Mouse (Mus musculus): ENCODE measurements around the gene Cacna2d1. TPM values are rescaled to one million over a fixed set of nuclear protein-coding genes. Genes with fewer than 3 reads are reported as not detected.

The Cacna2d1 gene
- polyA plus RNA-seq, 1 experiment from 2014 or later = 11.3 TPM

DNA sequence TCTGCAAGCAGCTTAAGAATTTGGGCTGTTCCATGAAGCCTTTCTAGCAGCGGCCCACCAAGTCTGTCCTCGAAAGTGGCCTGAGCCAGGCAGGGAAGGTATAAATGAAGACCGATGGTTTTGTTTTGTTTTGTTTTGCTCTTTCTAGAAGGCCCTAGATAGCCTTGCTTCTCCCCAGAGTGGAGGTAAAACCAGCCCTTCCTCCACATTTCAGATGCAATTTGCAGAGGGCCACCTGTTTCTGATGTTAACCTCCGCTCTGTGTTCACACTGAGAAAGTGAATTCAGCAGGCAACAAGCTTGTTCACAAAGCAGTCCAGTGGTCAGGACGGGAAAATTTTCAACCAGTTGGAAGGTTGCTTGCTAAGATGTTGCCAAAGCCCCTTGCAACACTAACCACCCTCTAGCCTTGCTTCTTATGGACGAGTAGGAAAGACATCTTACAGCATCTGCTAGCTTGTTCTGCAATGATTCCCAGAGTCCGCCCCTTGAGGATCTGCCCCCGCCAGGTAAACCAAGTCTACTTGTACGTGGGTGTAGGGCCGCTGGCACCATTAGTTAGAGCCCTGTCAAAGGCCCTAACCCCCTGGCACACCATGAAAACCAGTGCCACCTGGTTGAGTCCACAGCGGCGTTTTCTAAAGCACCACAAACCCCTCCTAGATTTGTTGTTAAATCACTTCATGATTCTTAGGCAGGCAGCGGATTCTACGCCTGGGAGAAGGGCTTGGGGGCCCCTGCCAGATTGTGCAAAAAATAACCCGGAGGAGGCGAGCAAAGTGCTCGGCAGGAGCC lies 713 bp upstream of the Cacna2d1 start:
- Histone ChIP-seq H3K27me3 (ENCODE audit: control insufficient read depth, insufficient read depth, low read length) (peaks cover 3% of the 10 kb centered on the region; the same call in 1 of the 2 replicates), H3K36me3 (replicated peaks; ENCODE audit: control insufficient read depth, insufficient read depth, low read depth, low read length) (no peaks in the 10 kb centered on the region), H3K4me2 (ENCODE audit: low read depth, low read length) (peak overlapping the region; percentile 79), H3K4me3 (ENCODE audit: low read depth, low read length) (peak overlapping the region; percentile 65), H3K9ac (replicated peaks; ENCODE audit: low read length) (peak overlapping the region; percentile 86), H3K27ac (replicated peaks; ENCODE audit: low read depth, low read length) (peak overlapping the region; percentile 79), H3K4me1 (ENCODE audit: control insufficient read depth, insufficient read depth, low read length) (no peaks in the 10 kb centered on the region), H3K9me3 (replicated peaks; ENCODE audit: control insufficient read depth, low read length) (no peaks in the 10 kb centered on the region)
- WGBS = 2% methylated on average over 17 of the region's 17 CpGs
- no peak; the same call in 1 of the 2 replicates for ATAC-seq (replicated peaks; ENCODE audit: insufficient number of reproducible peaks, low FRiP score, low TSS enrichment, low read depth)
- peak; percentile 53 for DNase-seq (ENCODE audit: low spot score)

DNA sequence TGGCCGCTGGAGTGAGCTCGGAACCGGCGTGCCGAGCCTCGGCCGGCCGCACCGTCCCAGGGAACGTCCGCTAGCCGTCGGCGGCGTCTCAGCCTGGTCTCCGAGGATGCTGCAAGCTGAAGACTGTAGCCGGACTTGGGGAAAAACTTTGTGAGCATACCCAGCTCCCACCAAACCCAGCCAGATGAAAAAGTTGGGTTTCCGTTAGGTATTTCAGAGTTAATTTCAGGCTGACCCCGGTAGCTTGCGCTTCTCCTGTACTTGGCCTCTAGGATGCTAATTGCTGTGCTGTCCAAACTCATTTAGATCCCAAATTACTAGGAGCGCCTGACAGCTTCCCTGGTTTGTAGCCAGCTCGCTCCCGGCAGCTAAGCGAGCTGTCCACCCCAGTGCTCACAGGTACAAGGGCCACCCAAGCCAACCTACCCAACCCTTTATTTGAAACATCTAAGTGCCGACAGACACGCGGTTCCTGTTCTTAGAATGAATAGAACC lies 790 bp downstream of the Cacna2d1 start:
- ATAC-seq (replicated peaks; ENCODE audit: insufficient number of reproducible peaks, low FRiP score, low TSS enrichment, low read depth) = peak; percentile 79; the same call in 1 of the 2 replicates

GRCm38 (mm10) chr5:15935831-15936710 lies 1.6 kb downstream of the Cacna2d1 start:
- H3K27me3 ChIP-seq (ENCODE audit: control insufficient read depth, insufficient read depth, low read length) = peaks cover 3% of the 10 kb centered on the region; the same call in 1 of the 2 replicates
- DNase-seq (ENCODE audit: low spot score) = peak; percentile 23

More for the DNA sequence above, 790 bp downstream of the Cacna2d1 start:
- peak overlapping the region; percentile 86 for H3K9ac ChIP-seq (replicated peaks; ENCODE audit: low read length)
- H3K27me3 ChIP-seq (ENCODE audit: control insufficient read depth, insufficient read depth, low read length) = peaks cover 3% of the 10 kb centered on the region; the same call in 1 of the 2 replicates
- no peaks in the 10 kb centered on the region for H3K9me3 ChIP-seq (replicated peaks; ENCODE audit: control insufficient read depth, low read length)
- peak; percentile 65 for DNase-seq (ENCODE audit: low spot score)
- H3K4me2 ChIP-seq (ENCODE audit: low read depth, low read length) = peak overlapping the region; percentile 79
- peak overlapping the region; percentile 79 for H3K27ac ChIP-seq (replicated peaks; ENCODE audit: low read depth, low read length)
- peak overlapping the region; percentile 65 for H3K4me3 ChIP-seq (ENCODE audit: low read depth, low read length)
- H3K4me1 ChIP-seq (ENCODE audit: control insufficient read depth, insufficient read depth, low read length) = no peaks in the 10 kb centered on the region
- under 1% methylated on average over 27 of the region's 27 CpGs for WGBS
- no peaks in the 10 kb centered on the region for H3K36me3 ChIP-seq (replicated peaks; ENCODE audit: control insufficient read depth, insufficient read depth, low read depth, low read length)

GRCm38 (mm10) chr5:15941191-15941725 lies 6.8 kb downstream of the Cacna2d1 start:
- ATAC-seq (replicated peaks; ENCODE audit: insufficient number of reproducible peaks, low FRiP score, low TSS enrichment, low read depth) (no peak), DNase-seq (ENCODE audit: low spot score) (no peak)
- H3K9me3 ChIP-seq (replicated peaks; ENCODE audit: control insufficient read depth, low read length) = no peaks in the 10 kb centered on the region; the same call in 1 of the 2 replicates
- no peak overlapping the region for H3K27ac ChIP-seq (replicated peaks; ENCODE audit: low read depth, low read length)
- H3K36me3 ChIP-seq (replicated peaks; ENCODE audit: control insufficient read depth, insufficient read depth, low read depth, low read length) = no peaks in the 10 kb centered on the region
- H3K27me3 ChIP-seq (ENCODE audit: control insufficient read depth, insufficient read depth, low read length) = no peaks in the 10 kb centered on the region
- H3K9ac ChIP-seq (replicated peaks; ENCODE audit: low read length) = no peak overlapping the region
- 57% methylated on average over 6 of the region's 6 CpGs for WGBS
- H3K4me2 ChIP-seq (ENCODE audit: low read depth, low read length) = no peak overlapping the region
- H3K4me1 ChIP-seq (ENCODE audit: control insufficient read depth, insufficient read depth, low read length) = no peaks in the 10 kb centered on the region
- no peak overlapping the region for H3K4me3 ChIP-seq (ENCODE audit: low read depth, low read length)

More at GRCm38 (mm10) chr5:15935831-15936710, 1.6 kb downstream of the Cacna2d1 start:
- Histone ChIP-seq H3K9ac (replicated peaks; ENCODE audit: low read length) (0 out of 2 replicates have a peak overlapping the region, but pooled peaks have one; percentile 35), H3K9me3 (replicated peaks; ENCODE audit: control insufficient read depth, low read length) (no peaks in the 10 kb centered on the region), H3K4me3 (ENCODE audit: low read depth, low read length) (peak overlapping the region; percentile 65), H3K36me3 (replicated peaks; ENCODE audit: control insufficient read depth, insufficient read depth, low read depth, low read length) (no peaks in the 10 kb centered on the region), H3K4me2 (ENCODE audit: low read depth, low read length) (peak overlapping the region; percentile 79; the same call in 1 of the 2 replicates), H3K27ac (replicated peaks; ENCODE audit: low read depth, low read length) (no peak overlapping the region), H3K4me1 (ENCODE audit: control insufficient read depth, insufficient read depth, low read length) (no peaks in the 10 kb centered on the region)
- 25% methylated on average over 14 of the region's 14 CpGs for WGBS
- no peak for ATAC-seq (replicated peaks; ENCODE audit: insufficient number of reproducible peaks, low FRiP score, low TSS enrichment, low read depth)

GRCm38 (mm10) chr5:15942051-15942450 lies 7.6 kb downstream of the Cacna2d1 start:
- H3K27me3 ChIP-seq (ENCODE audit: control insufficient read depth, insufficient read depth, low read length) = no peaks in the 10 kb centered on the region
- no peaks in the 10 kb centered on the region for H3K4me1 ChIP-seq (ENCODE audit: control insufficient read depth, insufficient read depth, low read length)
- no peaks in the 10 kb centered on the region; the same call in 1 of the 2 replicates for H3K9me3 ChIP-seq (replicated peaks; ENCODE audit: control insufficient read depth, low read length)
- no peak overlapping the region for H3K27ac ChIP-seq (replicated peaks; ENCODE audit: low read depth, low read length)
- WGBS = 68% methylated on average over 4 of the region's 4 CpGs
- H3K36me3 ChIP-seq (replicated peaks; ENCODE audit: control insufficient read depth, insufficient read depth, low read depth, low read length) = no peaks in the 10 kb centered on the region
- H3K9ac ChIP-seq (replicated peaks; ENCODE audit: low read length) = no peak overlapping the region
- H3K4me3 ChIP-seq (ENCODE audit: low read depth, low read length) = no peak overlapping the region
- H3K4me2 ChIP-seq (ENCODE audit: low read depth, low read length) = no peak overlapping the region
- DNase-seq (ENCODE audit: low spot score) (no peak), ATAC-seq (replicated peaks; ENCODE audit: insufficient number of reproducible peaks, low FRiP score, low TSS enrichment, low read depth) (no peak)

DNA sequence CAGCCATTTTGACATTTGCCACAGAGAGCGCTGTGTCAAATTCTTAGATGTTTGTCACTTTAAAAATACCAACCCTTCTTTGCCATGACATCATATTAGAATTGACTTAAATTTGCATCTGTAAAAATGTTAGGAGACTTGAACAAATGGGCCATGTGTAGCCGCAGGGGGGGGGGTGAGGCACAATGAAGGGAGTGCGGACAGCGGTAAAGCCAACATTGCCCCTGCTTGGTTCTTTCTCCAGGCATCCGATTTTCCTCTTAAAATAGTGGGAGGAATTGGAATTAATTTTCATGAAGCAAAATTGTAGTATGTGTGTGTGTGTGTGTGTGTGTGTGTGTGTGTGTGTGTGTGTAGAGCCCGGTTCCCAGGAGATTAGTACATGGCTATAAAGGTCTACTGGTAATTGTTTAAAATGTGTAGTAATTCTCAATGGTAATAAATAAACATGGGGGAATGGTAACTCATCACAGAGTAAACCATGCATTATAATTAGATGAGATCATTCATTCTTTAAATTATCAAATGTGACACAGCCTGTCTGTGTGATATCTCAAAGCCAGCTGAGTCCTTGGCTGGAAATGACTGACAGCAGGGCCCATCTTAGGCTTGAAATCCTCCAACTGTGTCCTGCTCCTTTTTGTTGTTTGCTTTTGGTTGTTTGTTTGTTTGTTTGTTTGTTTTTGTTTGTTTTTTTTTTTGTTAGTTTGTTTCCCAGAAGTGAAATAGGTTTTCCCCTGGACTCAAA lies 14.0 kb downstream of the Cacna2d1 start:
- Histone ChIP-seq H3K27me3 (ENCODE audit: control insufficient read depth, insufficient read depth, low read length) (no peaks in the 10 kb centered on the region), H3K4me3 (ENCODE audit: low read depth, low read length) (no peak overlapping the region), H3K4me2 (ENCODE audit: low read depth, low read length) (no peak overlapping the region), H3K4me1 (ENCODE audit: control insufficient read depth, insufficient read depth, low read length) (no peaks in the 10 kb centered on the region), H3K9ac (replicated peaks; ENCODE audit: low read length) (no peak overlapping the region), H3K9me3 (replicated peaks; ENCODE audit: control insufficient read depth, low read length) (no peaks in the 10 kb centered on the region; the same call in 1 of the 2 replicates), H3K27ac (replicated peaks; ENCODE audit: low read depth, low read length) (no peak overlapping the region), H3K36me3 (replicated peaks; ENCODE audit: control insufficient read depth, insufficient read depth, low read depth, low read length) (no peaks in the 10 kb centered on the region)
- DNase-seq (ENCODE audit: low spot score) (no peak), ATAC-seq (replicated peaks; ENCODE audit: insufficient number of reproducible peaks, low FRiP score, low TSS enrichment, low read depth) (no peak)
- WGBS = 97% methylated on average over 6 of the region's 6 CpGs

DNA sequence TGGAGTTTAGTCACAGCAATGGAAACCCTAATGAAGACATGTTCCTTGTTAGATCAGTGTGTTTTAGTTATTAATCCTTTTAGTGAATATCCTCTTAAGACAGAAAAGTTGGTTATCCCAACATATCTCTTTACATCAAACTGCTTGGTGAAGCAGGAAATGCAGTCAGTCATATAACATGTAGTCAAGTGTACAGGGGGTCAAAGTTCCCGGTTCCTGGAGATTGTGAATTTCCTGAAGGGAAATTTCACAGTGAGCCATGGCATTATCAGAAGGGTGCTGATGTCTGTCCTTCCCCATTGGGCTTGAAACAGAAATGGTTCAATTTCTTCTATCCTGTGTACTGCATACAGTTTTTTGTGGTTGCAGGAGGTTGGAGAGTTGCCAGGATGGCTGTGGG lies 25.3 kb downstream of the Cacna2d1 start:
- Histone ChIP-seq H3K4me1 (ENCODE audit: control insufficient read depth, insufficient read depth, low read length) (no peaks in the 10 kb centered on the region), H3K4me3 (ENCODE audit: low read depth, low read length) (no peak overlapping the region), H3K36me3 (replicated peaks; ENCODE audit: control insufficient read depth, insufficient read depth, low read depth, low read length) (no peaks in the 10 kb centered on the region), H3K4me2 (ENCODE audit: low read depth, low read length) (no peak overlapping the region), H3K9me3 (replicated peaks; ENCODE audit: control insufficient read depth, low read length) (no peaks in the 10 kb centered on the region), H3K27ac (replicated peaks; ENCODE audit: low read depth, low read length) (no peak overlapping the region), H3K27me3 (ENCODE audit: control insufficient read depth, insufficient read depth, low read length) (no peaks in the 10 kb centered on the region), H3K9ac (replicated peaks; ENCODE audit: low read length) (no peak overlapping the region)
- DNase-seq (ENCODE audit: low spot score) (no peak), ATAC-seq (replicated peaks; ENCODE audit: insufficient number of reproducible peaks, low FRiP score, low TSS enrichment, low read depth) (no peak)
- WGBS = 79% methylated on average over 1 of the region's 1 CpGs

All from embryonic facial prominence, embryonic 11.5 days (tissue).